Mouse (Mus musculus) embryonic facial prominence, embryonic 14.5 days (tissue): Measurements from ENCODE around the gene Asf1b. TPM values are rescaled to one million over a fixed set of nuclear protein-coding genes. Genes with fewer than 3 reads are reported as not detected.

Source experiments
- ATAC-seq: fragments of 200-750 bp; cut with Nextera tagmentation; 2 replicates; pipeline ENCODE4 v1.8.0; 2017; ENCODE audit warnings: low read depth, moderate number of reproducible peaks, moderate TSS enrichment
- DNase-seq: peaks from one replicate; pipeline ENCODE4 v3.0.0-alpha.2; 2015; ENCODE audit warnings: low spot score
- H3K27ac ChIP-seq: fragments of 300-500 bp; sonication (generic); replicated peaks from 2 replicates; pipeline ENCODE4 v1.5.1; 2014; ENCODE audit warnings: low read depth, mild to moderate bottlenecking, low read length, moderate library complexity
- H3K27me3 ChIP-seq: fragments of 300-500 bp; sonication (generic); replicated peaks from 2 replicates; pipeline ENCODE4 v1.6.1; 2014; ENCODE audit warnings: low read length; ENCODE audit not compliant: control insufficient read depth, insufficient read depth
- H3K36me3 ChIP-seq: fragments of 300-500 bp; sonication (generic); 2 replicates; pipeline ENCODE4 v1.6.1; 2014; ENCODE audit warnings: low read length, mixed read lengths; ENCODE audit not compliant: control insufficient read depth, insufficient read depth
- H3K4me1 ChIP-seq: fragments of 300-500 bp; sonication (generic); 2 replicates; pipeline ENCODE4 v1.6.1; 2014; ENCODE audit warnings: antibody characterized with exemption, low read length; ENCODE audit not compliant: control insufficient read depth, insufficient read depth
- H3K4me2 ChIP-seq: fragments of 300-500 bp; sonication (generic); 2 replicates; pipeline ENCODE4 v1.6.1; 2014; ENCODE audit warnings: low read depth, mild to moderate bottlenecking, low read length, moderate library complexity, mixed read lengths
- H3K4me3 ChIP-seq: fragments of 300-500 bp; sonication (generic); 2 replicates; pipeline ENCODE4 v1.5.1; 2014; ENCODE audit warnings: low read depth, mild to moderate bottlenecking, low read length
- H3K9ac ChIP-seq: fragments of 300-500 bp; sonication (generic); 2 replicates; pipeline ENCODE4 v1.6.1; 2014; ENCODE audit warnings: low read depth, mild to moderate bottlenecking, low read length, moderate library complexity, mixed read lengths
- H3K9me3 ChIP-seq: fragments of 300-500 bp; sonication (generic); 2 replicates; pipeline ENCODE4 v1.6.1; 2016; ENCODE audit warnings: low read length; ENCODE audit not compliant: control insufficient read depth
- WGBS: fragments of 180-500 bp; shearing (Covaris S2); extraction: QIAGEN DNeasy Blood & Tissue Kit; methylation state at CpG from one replicate; pipeline ENCODE4 v1.1.7; 2014; 5-methylcytosine and 5-hydroxymethylcytosine counted together
- polyA plus RNA-seq: library from polyadenylated mRNA; unstranded; fragments of >200 nt; fragmentation: Nextera tagmentation; extraction: Ambion mirVana; gene quantifications from 2 replicates; pipeline ENCODE4 v1.2.1, GENCODE M21; 2014

Gene Asf1b
- polyA plus RNA-seq, 1 experiment from 2014 or later: 68.8 TPM

DNA sequence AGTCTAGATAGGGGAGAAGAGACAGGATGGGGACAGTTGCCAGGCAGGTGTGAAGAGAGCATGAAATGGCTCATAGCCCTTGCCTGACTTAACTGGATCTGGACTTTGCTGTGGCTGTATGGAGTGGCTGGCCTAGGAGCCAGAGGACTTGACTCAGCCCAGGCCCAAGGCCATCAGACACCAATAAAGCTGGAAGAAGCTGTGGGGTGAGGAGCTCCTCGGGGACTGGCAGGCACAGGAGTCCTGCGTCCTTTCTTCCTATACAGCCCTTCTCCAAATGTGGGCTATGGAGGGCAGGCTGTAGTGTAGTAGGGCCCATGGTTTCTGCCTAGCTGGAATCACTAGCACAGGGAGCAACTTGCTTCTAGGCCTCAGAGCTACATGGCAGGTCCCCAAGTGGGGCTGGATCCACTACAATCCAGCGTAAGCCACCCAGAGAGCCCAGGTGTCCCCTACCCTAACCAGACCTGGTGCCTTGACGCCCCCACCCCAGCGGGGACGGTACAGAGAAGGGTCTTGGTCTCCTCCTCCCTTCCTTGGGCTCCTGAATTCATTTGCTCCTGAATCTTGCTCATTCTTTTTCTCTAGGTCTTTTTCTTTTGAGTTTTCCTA lies 14.1 kb upstream of the Asf1b start:
- Histone ChIP-seq H3K36me3 (peaks cover 41% of the 10 kb centered on the region), H3K27ac (no peak overlapping the region), H3K4me2 (no peak overlapping the region), H3K27me3 (no peaks in the 10 kb centered on the region), H3K4me3 (no peak overlapping the region), H3K4me1 (no peaks in the 10 kb centered on the region), H3K9ac (no peak overlapping the region), H3K9me3 (no peaks in the 10 kb centered on the region)
- DNase-seq: no peak
- ATAC-seq: no peak
- WGBS: 77% methylated on average over 6 of the region's 6 CpGs

GRCm38 (mm10) chr8:83942446-83942845 lies 12.9 kb upstream of the Asf1b start:
- no peak overlapping the region for H3K9ac ChIP-seq
- DNase-seq (no peak), ATAC-seq (no peak)
- H3K4me2 ChIP-seq: no peak overlapping the region
- H3K27me3 ChIP-seq: no peaks in the 10 kb centered on the region
- H3K9me3 ChIP-seq: no peaks in the 10 kb centered on the region
- no peak overlapping the region for H3K4me3 ChIP-seq
- H3K36me3 ChIP-seq: peaks cover 28% of the 10 kb centered on the region
- H3K27ac ChIP-seq: no peak overlapping the region
- no peaks in the 10 kb centered on the region for H3K4me1 ChIP-seq
- WGBS: 76% methylated on average over 1 of the region's 1 CpGs

GRCm38 (mm10) chr8:83945540-83945939 lies 9.8 kb upstream of the Asf1b start:
- ATAC-seq (no peak), DNase-seq (no peak)
- no peak overlapping the region for H3K4me3 ChIP-seq
- no peaks in the 10 kb centered on the region for H3K9me3 ChIP-seq
- H3K27me3 ChIP-seq: no peaks in the 10 kb centered on the region
- H3K36me3 ChIP-seq: no peaks in the 10 kb centered on the region
- no peak overlapping the region for H3K27ac ChIP-seq
- H3K4me2 ChIP-seq: no peak overlapping the region
- no peaks in the 10 kb centered on the region for H3K4me1 ChIP-seq
- 58% methylated on average over 3 of the region's 3 CpGs for WGBS
- H3K9ac ChIP-seq: no peak overlapping the region

GRCm38 (mm10) chr8:83954749-83955105 lies 580 bp upstream of the Asf1b start:
- no peak for ATAC-seq
- Histone ChIP-seq H3K27me3 (no peaks in the 10 kb centered on the region), H3K4me3 (peak overlapping the region; percentile 60), H3K9ac (peak overlapping the region; percentile 47), H3K36me3 (no peaks in the 10 kb centered on the region), H3K4me1 (no peaks in the 10 kb centered on the region), H3K4me2 (peak overlapping the region; percentile 55), H3K27ac (no peak overlapping the region; the same call in 1 of the 2 replicates), H3K9me3 (no peaks in the 10 kb centered on the region)
- WGBS: 1% methylated on average over 14 of the region's 14 CpGs
- DNase-seq: no peak

GRCm38 (mm10) chr8:83955958-83956218 lies 581 bp downstream of the Asf1b start:
- Histone ChIP-seq H3K27me3 (no peaks in the 10 kb centered on the region), H3K4me3 (peak overlapping the region; percentile 60), H3K4me2 (peak overlapping the region; percentile 87), H3K9me3 (no peaks in the 10 kb centered on the region), H3K4me1 (no peaks in the 10 kb centered on the region), H3K9ac (peak overlapping the region; percentile 68), H3K27ac (no peak overlapping the region), H3K36me3 (no peaks in the 10 kb centered on the region)
- DNase-seq: no peak
- WGBS: 2% methylated on average over 11 of the region's 15 CpGs
- ATAC-seq: no peak

- Histone ChIP-seq H3K27me3 (no peaks in the 10 kb centered on the region), H3K4me3 (peak overlapping the region; percentile 60), H3K27ac (no peak overlapping the region), H3K9ac (peak overlapping the region; percentile 68), H3K36me3 (no peaks in the 10 kb centered on the region), H3K4me1 (no peaks in the 10 kb centered on the region), H3K4me2 (peak overlapping the region; percentile 87), H3K9me3 (no peaks in the 10 kb centered on the region)
- ATAC-seq (no peak), DNase-seq (peak; percentile 58)
- 28% methylated on average over 1 of the region's 1 CpGs for WGBS
Observed at GRCm38 (mm10) chr8:83956789-83957188, 1.5 kb downstream of the Asf1b start.

GRCm38 (mm10) chr8:83964015-83964765 lies 8.9 kb downstream of the Asf1b start:
- Histone ChIP-seq H3K9me3 (no peaks in the 10 kb centered on the region), H3K9ac (no peak overlapping the region), H3K4me3 (no peak overlapping the region), H3K4me2 (no peak overlapping the region), H3K27me3 (no peaks in the 10 kb centered on the region), H3K4me1 (no peaks in the 10 kb centered on the region), H3K27ac (no peak overlapping the region), H3K36me3 (peaks cover 22% of the 10 kb centered on the region)
- WGBS: 91% methylated on average over 5 of the region's 5 CpGs
- no peak for ATAC-seq
- no peak for DNase-seq

DNA sequence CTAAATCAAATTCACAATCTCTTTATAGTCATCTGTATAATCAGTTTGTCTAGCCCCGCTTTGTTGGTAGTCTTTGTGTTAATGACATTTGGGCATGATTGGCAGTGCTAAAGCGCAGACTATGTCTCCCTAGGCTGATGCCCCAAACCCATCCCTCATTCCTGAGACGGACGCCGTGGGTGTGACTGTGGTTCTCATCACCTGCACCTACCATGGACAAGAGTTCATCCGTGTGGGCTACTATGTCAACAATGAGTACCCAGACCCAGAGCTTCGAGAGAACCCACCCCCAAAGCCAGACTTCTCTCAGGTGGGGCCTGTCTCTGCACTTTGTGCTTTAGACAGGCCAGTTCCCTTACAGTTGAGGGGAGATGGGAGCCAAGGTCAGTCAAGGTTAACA lies 12.4 kb downstream of the Asf1b start:
- ATAC-seq (no peak), DNase-seq (no peak)
- Histone ChIP-seq H3K9ac (no peak overlapping the region), H3K36me3 (peaks cover 31% of the 10 kb centered on the region), H3K4me3 (no peak overlapping the region), H3K27me3 (no peaks in the 10 kb centered on the region), H3K27ac (no peak overlapping the region), H3K4me2 (no peak overlapping the region), H3K9me3 (no peaks in the 10 kb centered on the region), H3K4me1 (peaks cover 3% of the 10 kb centered on the region; the same call in 1 of the 2 replicates)
- WGBS: 96% methylated on average over 7 of the region's 7 CpGs

DNA sequence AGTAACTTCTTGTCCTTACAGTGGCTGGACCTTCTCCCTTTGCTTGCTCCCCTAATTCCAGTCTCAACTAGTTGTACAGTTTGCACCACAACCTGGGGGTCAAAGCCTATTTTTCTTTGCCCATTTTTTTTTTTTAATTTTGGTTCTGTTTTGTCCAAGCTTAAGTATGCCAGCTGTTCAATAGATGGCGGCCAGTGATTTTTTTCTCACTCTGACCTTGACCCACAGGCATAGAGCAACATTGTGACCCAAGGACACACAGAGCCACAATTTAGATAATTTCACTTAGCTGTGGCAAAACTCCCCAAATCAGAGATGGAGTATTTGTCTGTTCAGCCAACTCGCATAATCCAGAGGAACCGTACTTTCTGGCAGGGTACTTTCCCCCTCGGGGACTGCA lies 15.8 kb downstream of the Asf1b start:
- H3K27me3 ChIP-seq: no peaks in the 10 kb centered on the region
- peaks cover 10% of the 10 kb centered on the region for H3K4me1 ChIP-seq
- H3K4me2 ChIP-seq: no peak overlapping the region
- DNase-seq (no peak), ATAC-seq (no peak)
- WGBS: 88% methylated on average over 4 of the region's 4 CpGs
- peaks cover 26% of the 10 kb centered on the region for H3K36me3 ChIP-seq
- H3K4me3 ChIP-seq: no peak overlapping the region
- H3K9me3 ChIP-seq: no peaks in the 10 kb centered on the region
- no peak overlapping the region for H3K9ac ChIP-seq
- no peak overlapping the region for H3K27ac ChIP-seq
